Mouse (Mus musculus) heart, embryonic 15.5 days (tissue): Measurements from ENCODE around the gene Mmp24. TPM values are rescaled to one million over a fixed set of nuclear protein-coding genes. Genes with fewer than 3 reads are reported as not detected.
"Not testable (repeated sequence)": the region's sequence is repeated elsewhere in the genome, so short reads cannot be mapped to it uniquely, and the experiment has no call there.

Experiments
- ATAC-seq: fragments of 200-750 bp; cut with Nextera tagmentation; replicated peaks from 2 replicates; pipeline ENCODE4 v1.8.0; 2017; ENCODE audit warnings: low read depth, moderate TSS enrichment; ENCODE audit not compliant: insufficient number of reproducible peaks, insufficient read depth, low FRiP score
- H3K27ac ChIP-seq: fragments of 300-500 bp; sonication (generic); 2 replicates; pipeline ENCODE4 v1.5.1; 2015; ENCODE audit warnings: mild to moderate bottlenecking, inconsistent platforms
- H3K27me3 ChIP-seq: fragments of 300-500 bp; sonication (generic); 2 replicates; pipeline ENCODE4 v1.6.1; 2015; ENCODE audit warnings: inconsistent platforms
- H3K36me3 ChIP-seq: fragments of 300-500 bp; sonication (generic); 2 replicates; pipeline ENCODE4 v1.6.1; 2015; ENCODE audit warnings: mild to moderate bottlenecking, inconsistent platforms
- H3K4me1 ChIP-seq: fragments of 300-500 bp; sonication (generic); replicated peaks from 2 replicates; pipeline ENCODE4 v1.6.1; 2015; ENCODE audit warnings: inconsistent platforms
- H3K4me2 ChIP-seq: fragments of 300-500 bp; sonication (generic); 2 replicates; pipeline ENCODE4 v1.6.1; 2015; ENCODE audit warnings: inconsistent platforms, mild to moderate bottlenecking, moderate library complexity
- H3K4me3 ChIP-seq: fragments of 300-500 bp; sonication (generic); 2 replicates; pipeline ENCODE4 v1.5.1; 2015; ENCODE audit warnings: mild to moderate bottlenecking, inconsistent platforms
- H3K9ac ChIP-seq: fragments of 300-500 bp; sonication (generic); 2 replicates; pipeline ENCODE4 v1.6.1; 2015; ENCODE audit warnings: mild to moderate bottlenecking, inconsistent platforms
- H3K9me3 ChIP-seq: fragments of 300-500 bp; sonication (generic); replicated peaks from 2 replicates; pipeline ENCODE4 v1.6.1; 2016; ENCODE audit warnings: inconsistent platforms
- WGBS: fragments of 180-500 bp; shearing (Covaris S2); methylation state at CpG from one replicate; pipeline ENCODE4 v1.1.7; 2015; ENCODE audit warnings: mixed read lengths; 5-methylcytosine and 5-hydroxymethylcytosine counted together
- polyA plus RNA-seq: library from polyadenylated mRNA; unstranded; fragments of >200 nt; fragmentation: Nextera tagmentation; extraction: Ambion mirVana; gene quantifications from 2 replicates; pipeline ENCODE4 v1.2.1, GENCODE M21; 2015

Gene Mmp24
- polyA plus RNA-seq, 1 experiment from 2014 or later = 0.05 TPM

DNA sequence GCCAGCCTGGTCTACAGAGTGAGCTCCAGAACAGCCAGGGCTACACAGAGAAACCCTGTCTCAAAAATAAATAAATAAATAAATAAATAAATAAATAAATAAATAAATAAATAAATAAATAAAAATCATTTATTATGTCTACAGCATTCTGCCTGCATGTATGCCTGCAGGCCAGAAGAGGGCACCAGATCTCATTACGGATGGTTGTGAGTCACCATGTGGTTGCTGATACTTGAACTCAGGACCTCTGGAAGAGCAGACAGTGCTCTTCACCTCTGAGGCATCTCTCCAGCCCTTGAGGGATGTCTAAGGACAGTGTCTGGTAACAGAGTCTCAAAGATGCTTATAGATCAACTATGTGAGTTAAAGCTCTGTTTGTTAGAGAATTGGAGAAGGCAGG is 56.9 kb downstream of the Mmp24 start:
- 66% methylated on average over 1 of the region's 1 CpGs for WGBS
- not testable (repeated sequence) for H3K4me2 ChIP-seq, ATAC-seq, H3K9ac ChIP-seq, H3K9me3 ChIP-seq, H3K27ac ChIP-seq, H3K4me3 ChIP-seq, H3K4me1 ChIP-seq, H3K36me3 ChIP-seq
- peaks cover 11% of the 10 kb centered on the region; the same call in 1 of the 2 replicates for H3K27me3 ChIP-seq

DNA sequence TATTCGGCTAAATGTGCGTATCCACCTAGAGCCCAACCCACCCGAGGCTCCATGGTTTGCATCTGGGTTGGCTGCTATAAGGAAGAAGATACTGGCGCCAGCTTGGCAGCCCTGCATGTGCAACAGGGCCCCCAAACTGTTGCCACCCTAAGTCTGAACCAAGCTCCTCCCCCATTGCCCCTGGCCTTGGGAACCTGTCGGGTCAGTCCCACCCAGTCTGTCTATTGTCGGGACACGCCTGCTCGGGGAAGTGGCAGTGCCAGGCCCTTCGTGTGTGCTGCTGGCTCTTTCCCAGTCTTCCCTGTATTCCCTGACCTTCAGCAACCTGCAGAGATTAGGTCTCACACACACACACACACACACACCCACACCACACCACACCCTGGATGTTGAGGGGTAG is 59.6 kb downstream of the Mmp24 start, which contains the start of gene Fam83c:
Gene Fam83c (minus strand): TSS at position 123 of the 400 bp plus-strand sequence.
- H3K36me3 ChIP-seq = no peaks in the 10 kb centered on the region
- H3K9me3 ChIP-seq = no peaks in the 10 kb centered on the region
- H3K27me3 ChIP-seq = peaks cover 11% of the 10 kb centered on the region; the same call in 1 of the 2 replicates
- ATAC-seq = no peak
- H3K4me1 ChIP-seq = no peaks in the 10 kb centered on the region
- H3K4me3 ChIP-seq = no peak within 1 kb of the TSS
- WGBS = 57% methylated on average over 9 of the region's 9 CpGs
- H3K9ac ChIP-seq = no peak within 1 kb of the TSS
- no peak within 1 kb of the TSS for H3K4me2 ChIP-seq
- H3K27ac ChIP-seq = no peak within 1 kb of the TSS

GRCm38 (mm10) chr2:155837961-155838360 is 62.8 kb downstream of the Mmp24 start:
- peaks cover 11% of the 10 kb centered on the region for H3K27me3 ChIP-seq
- no peak overlapping the region for H3K4me2 ChIP-seq
- no peak overlapping the region for H3K4me3 ChIP-seq
- no peaks in the 10 kb centered on the region for H3K36me3 ChIP-seq
- ATAC-seq = no peak
- no peaks in the 10 kb centered on the region for H3K4me1 ChIP-seq
- no peak overlapping the region for H3K9ac ChIP-seq
- H3K27ac ChIP-seq = no peak overlapping the region
- no peaks in the 10 kb centered on the region for H3K9me3 ChIP-seq
- 50% methylated on average over 3 of the region's 3 CpGs for WGBS

DNA sequence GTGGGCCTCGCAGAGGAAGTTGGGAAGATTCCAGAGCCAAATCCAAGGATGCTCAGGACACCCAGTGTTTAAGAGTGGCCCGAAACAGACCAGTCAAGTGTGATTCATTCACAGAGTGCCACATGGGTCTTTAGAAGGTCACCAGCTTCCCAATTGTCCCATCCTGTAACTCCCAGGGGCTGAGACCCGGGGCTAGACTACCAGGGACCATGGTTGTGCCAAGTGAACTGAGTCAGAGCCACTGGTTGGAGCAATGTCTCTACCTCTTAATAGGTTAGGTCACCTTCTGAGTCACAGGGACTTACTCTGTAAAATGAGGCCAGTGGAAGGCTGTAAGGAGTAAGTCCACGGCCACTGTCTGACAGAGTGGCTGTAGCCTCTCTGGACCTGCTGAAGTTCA is 63.8 kb downstream of the Mmp24 start:
- Histone ChIP-seq H3K4me1 (no peaks in the 10 kb centered on the region), H3K27ac (no peak overlapping the region), H3K4me3 (no peak overlapping the region), H3K4me2 (no peak overlapping the region), H3K27me3 (peaks cover 8% of the 10 kb centered on the region), H3K9me3 (no peaks in the 10 kb centered on the region), H3K9ac (no peak overlapping the region), H3K36me3 (no peaks in the 10 kb centered on the region)
- WGBS = 79% methylated on average over 4 of the region's 4 CpGs
- no peak for ATAC-seq

DNA sequence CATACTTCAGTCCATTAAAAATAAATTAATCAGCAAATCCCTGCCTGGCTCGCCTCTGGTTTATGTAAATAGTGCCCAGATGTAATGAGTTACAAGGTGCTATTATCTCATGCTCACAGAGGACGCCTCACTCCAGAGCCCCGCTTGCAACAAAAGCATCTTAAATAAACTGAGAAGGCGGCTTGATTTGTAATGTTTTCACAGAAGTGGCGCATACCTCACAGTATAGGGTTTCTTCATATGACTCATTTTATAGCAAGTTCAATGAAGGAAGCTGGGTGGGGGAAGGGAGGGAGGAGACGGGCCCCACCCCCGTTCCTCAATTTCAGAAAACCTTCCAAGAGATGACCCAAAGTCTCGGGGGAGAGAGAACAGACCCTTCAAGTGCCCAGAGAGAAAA is 71.8 kb downstream of the Mmp24 start:
- WGBS = 79% methylated on average over 8 of the region's 8 CpGs
- no peak overlapping the region for H3K9ac ChIP-seq
- no peak overlapping the region for H3K4me3 ChIP-seq
- no peak overlapping the region for H3K4me2 ChIP-seq
- H3K9me3 ChIP-seq = no peaks in the 10 kb centered on the region
- H3K27ac ChIP-seq = no peak overlapping the region
- no peak for ATAC-seq
- no peaks in the 10 kb centered on the region for H3K27me3 ChIP-seq
- H3K36me3 ChIP-seq = peaks cover 49% of the 10 kb centered on the region; the same call in 1 of the 2 replicates
- H3K4me1 ChIP-seq = no peaks in the 10 kb centered on the region

GRCm38 (mm10) chr2:155848291-155848690 is 73.1 kb downstream of the Mmp24 start:
- ATAC-seq = no peak
- no peak overlapping the region for H3K27ac ChIP-seq
- no peak overlapping the region for H3K4me2 ChIP-seq
- 36% methylated on average over 6 of the region's 6 CpGs for WGBS
- H3K27me3 ChIP-seq = no peaks in the 10 kb centered on the region
- no peaks in the 10 kb centered on the region for H3K9me3 ChIP-seq
- no peak overlapping the region for H3K4me3 ChIP-seq
- H3K9ac ChIP-seq = no peak overlapping the region
- H3K4me1 ChIP-seq = no peaks in the 10 kb centered on the region
- H3K36me3 ChIP-seq = peaks cover 57% of the 10 kb centered on the region

- 69% methylated on average over 7 of the region's 7 CpGs for WGBS
- H3K36me3 ChIP-seq = peaks cover 57% of the 10 kb centered on the region
- no peaks in the 10 kb centered on the region for H3K9me3 ChIP-seq
- no peak overlapping the region for H3K9ac ChIP-seq
- no peak overlapping the region for H3K27ac ChIP-seq
- H3K4me1 ChIP-seq = no peaks in the 10 kb centered on the region
- H3K4me3 ChIP-seq = no peak overlapping the region
- H3K27me3 ChIP-seq = no peaks in the 10 kb centered on the region
- H3K4me2 ChIP-seq = no peak overlapping the region
- ATAC-seq = no peak
These were observed 74.3 kb downstream of the Mmp24 start for GRCm38 (mm10) chr2:155849464-155849863.

- Histone ChIP-seq H3K9me3 (no peaks in the 10 kb centered on the region), H3K27me3 (no peaks in the 10 kb centered on the region), H3K4me3 (no peak overlapping the region), H3K36me3 (peaks cover 57% of the 10 kb centered on the region), H3K27ac (no peak overlapping the region), H3K9ac (no peak overlapping the region), H3K4me2 (no peak overlapping the region), H3K4me1 (no peaks in the 10 kb centered on the region)
- WGBS = 80% methylated on average over 7 of the region's 7 CpGs
- ATAC-seq = no peak
These were observed 75.0 kb downstream of the Mmp24 start for GRCm38 (mm10) chr2:155850120-155850519.

GRCm38 (mm10) chr2:155852536-155852935 is 77.4 kb downstream of the Mmp24 start:
- ATAC-seq = no peak
- Histone ChIP-seq H3K4me1 (no peaks in the 10 kb centered on the region), H3K27me3 (no peaks in the 10 kb centered on the region), H3K27ac (no peak overlapping the region), H3K4me2 (no peak overlapping the region), H3K9me3 (no peaks in the 10 kb centered on the region), H3K36me3 (peaks cover 52% of the 10 kb centered on the region), H3K4me3 (no peak overlapping the region), H3K9ac (no peak overlapping the region)
- WGBS = 86% methylated on average over 5 of the region's 5 CpGs

GRCm38 (mm10) chr2:155860102-155860501 is 85.0 kb downstream of the Mmp24 start:
- H3K4me3 ChIP-seq = no peak overlapping the region
- WGBS = 86% methylated on average over 7 of the region's 7 CpGs
- no peaks in the 10 kb centered on the region for H3K4me1 ChIP-seq
- no peak for ATAC-seq
- no peaks in the 10 kb centered on the region for H3K27me3 ChIP-seq
- no peak overlapping the region for H3K9ac ChIP-seq
- peaks cover 14% of the 10 kb centered on the region; the same call in 1 of the 2 replicates for H3K36me3 ChIP-seq
- no peaks in the 10 kb centered on the region for H3K9me3 ChIP-seq
- H3K4me2 ChIP-seq = no peak overlapping the region
- no peak overlapping the region for H3K27ac ChIP-seq

- Histone ChIP-seq H3K9me3 (no peaks in the 10 kb centered on the region), H3K4me2 (no peak overlapping the region), H3K4me3 (no peak overlapping the region), H3K9ac (no peak overlapping the region), H3K4me1 (no peaks in the 10 kb centered on the region), H3K36me3 (peaks cover 9% of the 10 kb centered on the region; the same call in 1 of the 2 replicates), H3K27ac (no peak overlapping the region), H3K27me3 (no peaks in the 10 kb centered on the region)
- 87% methylated on average over 6 of the region's 6 CpGs for WGBS
- ATAC-seq = no peak
These were observed 86.4 kb downstream of the Mmp24 start for GRCm38 (mm10) chr2:155861581-155861980.

- Histone ChIP-seq H3K27me3 (no peaks in the 10 kb centered on the region), H3K27ac (no peak overlapping the region), H3K4me2 (no peak overlapping the region), H3K36me3 (0 out of 2 replicates have a peak, but pooled peaks cover 6% of the 10 kb centered on the region), H3K4me3 (no peak overlapping the region), H3K9ac (no peak overlapping the region), H3K4me1 (no peaks in the 10 kb centered on the region), H3K9me3 (no peaks in the 10 kb centered on the region)
- ATAC-seq = no peak
- 83% methylated on average over 13 of the region's 13 CpGs for WGBS
These were observed 87.6 kb downstream of the Mmp24 start for GRCm38 (mm10) chr2:155862573-155863300.
